Mouse (Mus musculus): Measurements from ENCODE around the gene Ctdspl.

DNA sequence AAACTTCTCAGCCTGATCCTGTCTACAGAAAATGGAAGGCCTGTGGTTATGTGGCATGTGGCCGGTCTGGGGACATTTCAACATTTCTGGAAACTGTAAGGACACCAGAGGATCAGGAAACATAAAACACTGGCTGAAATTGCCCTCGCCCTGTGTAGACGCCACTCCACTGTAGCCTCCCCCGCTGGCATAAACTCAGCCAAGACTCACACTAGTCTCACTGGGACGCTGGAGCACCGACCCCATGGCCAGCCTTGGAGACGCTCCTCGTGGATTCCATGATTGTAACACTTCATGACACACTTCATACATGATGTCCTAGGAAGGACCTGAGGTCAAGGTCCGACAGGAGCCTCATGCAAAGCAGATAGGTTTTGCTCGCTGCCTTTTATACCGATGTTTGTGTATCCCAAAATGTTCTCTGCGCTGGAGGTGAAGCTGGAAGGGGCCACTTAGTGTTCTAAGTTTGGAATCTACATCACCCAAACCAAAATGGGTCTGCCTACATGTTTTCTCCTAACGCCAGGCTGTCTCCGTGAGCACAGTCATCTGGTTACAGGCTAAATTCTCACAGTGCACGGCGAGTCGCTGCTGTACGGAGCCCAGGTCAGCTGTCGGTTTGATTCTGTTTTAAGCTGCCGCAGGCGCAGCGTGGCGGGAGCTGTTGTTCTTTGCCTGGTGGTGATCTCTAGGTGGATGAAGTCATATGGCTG lies 77.9 kb downstream of the Ctdspl start:
- TF ChIP-seq CTCF (IDR thresholded peaks at IDR 0.05; ENCODE audit: control insufficient read depth, insufficient read depth, insufficient replicate concordance, low read depth, low read length) (no peak), POLR2A (IDR thresholded peaks at IDR 0.05; ENCODE audit: control insufficient read depth, low read depth, low read length) (no peak)

All from testis, adult 2 months (tissue).